Mouse (Mus musculus): ENCODE measurements around the gene Thop1. TPM values are rescaled to one million over a fixed set of nuclear protein-coding genes. Genes with fewer than 3 reads are reported as not detected.
A peak's percentile ranks its signal among the peaks of the same experiment; 100 is the strongest.
"Not testable (repeated sequence)": the region's sequence is repeated elsewhere in the genome, so short reads cannot be mapped to it uniquely, and the experiment has no call there.

The Thop1 gene
- polyA plus RNA-seq, 2 experiments, result 54.1 to 79.0 TPM

DNA sequence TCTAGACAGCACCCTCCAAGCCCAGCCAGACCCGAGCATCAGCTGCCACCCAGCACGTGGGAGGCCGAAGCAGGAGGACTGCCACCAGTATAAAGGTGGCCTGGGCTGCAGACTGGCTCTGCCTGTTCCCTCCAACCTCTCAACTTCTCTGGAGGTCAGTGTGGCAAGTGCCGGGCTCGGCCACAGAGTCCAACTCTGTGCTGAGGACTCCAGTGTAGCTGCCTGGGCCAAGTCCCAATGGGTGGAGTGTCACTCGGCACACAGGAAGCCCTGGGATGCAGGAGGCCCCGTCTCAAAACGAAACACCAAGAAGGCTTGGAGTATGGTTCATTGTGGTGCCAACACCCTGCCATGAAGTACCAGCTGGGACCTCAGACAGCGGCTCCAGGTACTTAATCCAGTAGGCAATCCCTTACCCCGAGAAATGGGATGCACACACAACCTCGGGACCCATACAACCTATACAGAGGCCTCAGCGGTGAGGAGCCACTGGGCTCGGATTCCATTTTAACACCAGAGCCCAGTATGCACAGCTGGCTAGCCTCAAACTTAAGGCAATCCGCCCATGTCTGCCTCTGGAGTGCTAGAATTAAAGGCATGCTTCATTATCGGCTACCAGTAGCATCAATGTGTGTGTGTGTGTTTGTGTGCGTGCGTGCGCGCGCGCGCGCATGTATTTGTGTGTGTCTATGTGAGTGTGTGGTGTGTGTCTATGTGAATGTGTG, 12.3 kb upstream of the Thop1 start:
- Histone ChIP-seq H3K36me3 (ENCODE audit: control insufficient read depth, insufficient read depth, low read length) (peaks cover 22% of the 10 kb centered on the region), H3K4me2 (replicated peaks; ENCODE audit: low read depth, low read length, severe bottlenecking) (no peak overlapping the region), H3K4me1 (ENCODE audit: control insufficient read depth, insufficient read depth, low read length) (peaks cover 9% of the 10 kb centered on the region), H3K27me3 (ENCODE audit: control insufficient read depth, insufficient read depth, low read length) (no peaks in the 10 kb centered on the region), H3K27ac (replicated peaks; ENCODE audit: low read depth, low read length) (no peak overlapping the region), H3K4me3 (replicated peaks; ENCODE audit: low read length) (no peak overlapping the region), H3K9ac (ENCODE audit: low read depth, low read length, severe bottlenecking) (no peak overlapping the region; the same call in 1 of the 2 replicates), H3K9me3 (ENCODE audit: control insufficient read depth, low read length) (no peaks in the 10 kb centered on the region)
- TF ChIP-seq POLR2A (IDR thresholded peaks at IDR 0.05; ENCODE audit: borderline replicate concordance, extremely low read depth, insufficient read depth, insufficient read length), result no peak
- no peak for ATAC-seq (ENCODE audit: low FRiP score, low read depth)
- DNase-seq (ENCODE audit: low spot score), result no peak
- 91% methylated on average over 23 of the region's 23 CpGs for WGBS

GRCm38 (mm10) chr10:81058896-81059295, 10.9 kb upstream of the Thop1 start:
- peak overlapping the region; percentile 78 for H3K4me3 ChIP-seq (replicated peaks; ENCODE audit: low read length)
- TF ChIP-seq POLR2A (IDR thresholded peaks at IDR 0.05; ENCODE audit: borderline replicate concordance, extremely low read depth, insufficient read depth, insufficient read length), result no peak
- peak overlapping the region; percentile 95 for H3K4me2 ChIP-seq (replicated peaks; ENCODE audit: low read depth, low read length, severe bottlenecking)
- H3K9ac ChIP-seq (ENCODE audit: low read depth, low read length, severe bottlenecking), result peak overlapping the region; percentile 71
- H3K9me3 ChIP-seq (ENCODE audit: control insufficient read depth, low read length), result no peaks in the 10 kb centered on the region
- whole genome bisulfite sequencing, result 83% methylated on average over 6 of the region's 6 CpGs
- peaks cover 10% of the 10 kb centered on the region for H3K36me3 ChIP-seq (ENCODE audit: control insufficient read depth, insufficient read depth, low read length)
- H3K27me3 ChIP-seq (ENCODE audit: control insufficient read depth, insufficient read depth, low read length), result no peaks in the 10 kb centered on the region
- ATAC-seq (ENCODE audit: low FRiP score, low read depth), result no peak
- no peak overlapping the region for H3K27ac ChIP-seq (replicated peaks; ENCODE audit: low read depth, low read length)
- DNase-seq (ENCODE audit: low spot score), result no peak
- peaks cover 9% of the 10 kb centered on the region for H3K4me1 ChIP-seq (ENCODE audit: control insufficient read depth, insufficient read depth, low read length)

- Histone ChIP-seq H3K27me3 (ENCODE audit: control insufficient read depth, insufficient read depth, low read length) (no peaks in the 10 kb centered on the region), H3K4me3 (replicated peaks; ENCODE audit: low read length) (peak within 1 kb of the TSS; percentile 78), H3K9me3 (ENCODE audit: control insufficient read depth, low read length) (no peaks in the 10 kb centered on the region), H3K9ac (ENCODE audit: low read depth, low read length, severe bottlenecking) (peak within 1 kb of the TSS; percentile 71), H3K27ac (replicated peaks; ENCODE audit: low read depth, low read length) (no peak within 1 kb of the TSS), H3K4me1 (ENCODE audit: control insufficient read depth, insufficient read depth, low read length) (peaks cover 9% of the 10 kb centered on the region), H3K4me2 (replicated peaks; ENCODE audit: low read depth, low read length, severe bottlenecking) (peak within 1 kb of the TSS; percentile 95), H3K36me3 (ENCODE audit: control insufficient read depth, insufficient read depth, low read length) (peaks cover 7% of the 10 kb centered on the region)
- WGBS, result under 1% methylated on average over 35 of the region's 48 CpGs
- ATAC-seq (ENCODE audit: low FRiP score, low read depth), result peak; percentile 94
- TF ChIP-seq POLR2A (IDR thresholded peaks at IDR 0.05; ENCODE audit: borderline replicate concordance, extremely low read depth, insufficient read depth, insufficient read length), result peak; percentile 72; the same call in 1 of the 2 replicates
- peak; percentile 100 for DNase-seq (ENCODE audit: low spot score)
Measured at GRCm38 (mm10) chr10:81059603-81060543, 10.0 kb upstream of the Thop1 start, which contains the start of gene Sgta. Gene Sgta, minus strand, starts transcription at chr10:81060181.

GRCm38 (mm10) chr10:81062710-81063109, 7.1 kb upstream of the Thop1 start:
- no peak for ATAC-seq (ENCODE audit: low FRiP score, low read depth)
- H3K4me2 ChIP-seq (replicated peaks; ENCODE audit: low read depth, low read length, severe bottlenecking), result no peak overlapping the region
- WGBS, result 79% methylated on average over 4 of the region's 4 CpGs

DNA sequence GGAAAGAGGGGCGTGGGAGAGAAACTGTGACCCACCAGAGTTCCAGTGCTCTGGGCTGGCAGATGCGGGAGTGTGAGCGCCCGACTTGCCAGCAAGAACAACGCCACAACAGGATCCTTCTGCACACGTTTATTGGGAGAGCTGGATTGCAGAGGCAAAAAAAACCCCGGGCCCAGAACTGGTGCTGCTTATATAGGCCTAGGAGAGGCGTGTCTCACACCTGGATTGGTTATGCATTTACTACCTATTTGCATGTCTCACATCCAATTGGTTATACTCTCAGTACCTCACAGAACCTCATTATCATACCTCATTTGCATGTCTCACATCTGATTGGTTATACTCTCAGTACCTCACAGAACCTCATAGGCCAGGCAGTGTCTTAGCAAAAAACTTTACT, 5.3 kb upstream of the Thop1 start:
- ATAC-seq (ENCODE audit: low FRiP score, low read depth); H3K4me1 ChIP-seq (ENCODE audit: control insufficient read depth, insufficient read depth, low read length); H3K9ac ChIP-seq (ENCODE audit: low read depth, low read length, severe bottlenecking); H3K9me3 ChIP-seq (ENCODE audit: control insufficient read depth, low read length); DNase-seq (ENCODE audit: low spot score); H3K27me3 ChIP-seq (ENCODE audit: control insufficient read depth, insufficient read depth, low read length); H3K27ac ChIP-seq (replicated peaks; ENCODE audit: low read depth, low read length); H3K36me3 ChIP-seq (ENCODE audit: control insufficient read depth, insufficient read depth, low read length); H3K4me3 ChIP-seq (replicated peaks; ENCODE audit: low read length); H3K4me2 ChIP-seq (replicated peaks; ENCODE audit: low read depth, low read length, severe bottlenecking): not testable (repeated sequence)
- 85% methylated on average over 8 of the region's 8 CpGs for WGBS

More at GRCm38 (mm10) chr10:81062710-81063109, 7.1 kb upstream of the Thop1 start:
- DNase-seq (ENCODE audit: low spot score), result no peak
- no peak for TF ChIP-seq POLR2A (IDR thresholded peaks at IDR 0.05; ENCODE audit: borderline replicate concordance, extremely low read depth, insufficient read depth, insufficient read length)
- H3K9ac ChIP-seq (ENCODE audit: low read depth, low read length, severe bottlenecking), result no peak overlapping the region
- no peaks in the 10 kb centered on the region for H3K9me3 ChIP-seq (ENCODE audit: control insufficient read depth, low read length)
- H3K4me3 ChIP-seq (replicated peaks; ENCODE audit: low read length), result no peak overlapping the region
- peaks cover 9% of the 10 kb centered on the region for H3K4me1 ChIP-seq (ENCODE audit: control insufficient read depth, insufficient read depth, low read length)
- no peak overlapping the region for H3K27ac ChIP-seq (replicated peaks; ENCODE audit: low read depth, low read length)
- peaks cover 2% of the 10 kb centered on the region; the same call in 1 of the 2 replicates for H3K36me3 ChIP-seq (ENCODE audit: control insufficient read depth, insufficient read depth, low read length)
- no peaks in the 10 kb centered on the region for H3K27me3 ChIP-seq (ENCODE audit: control insufficient read depth, insufficient read depth, low read length)
